Mouse (Mus musculus) heart, postnatal 0 days (tissue): ENCODE measurements around the gene Mchr1.
"Not testable (repeated sequence)": the region's sequence is repeated elsewhere in the genome, so short reads cannot be mapped to it uniquely, and the experiment has no call there.

Source experiments
- CTCF ChIP-seq: IDR thresholded peaks from 2 replicates; pipeline ENCODE4 v1.5.1; 2016; ENCODE audit warnings: antibody characterized with exemption, control low read depth, low read depth
- EP300 ChIP-seq: IDR thresholded peaks from 2 replicates; pipeline ENCODE4 v1.6.1; 2016; ENCODE audit warnings: antibody characterized with exemption, low read depth

- not testable (repeated sequence) for TF ChIP-seq CTCF, EP300
Observed at GRCm38 (mm10) chr15:81220051-81220450, 15.2 kb upstream of the Mchr1 start.
